8 mouse cellular contexts compared by ENCODE assay signal in genomic region chr10:39458766-39459699, GRCm38 (mm10).
DNase-seq lines count a peak whose midpoint lies in the region; ATAC-seq and TF ChIP-seq lines count a peak whose summit lies in the region.

No protein-coding gene starts in this region.

- H3K4me2 ChIP-seq in forebrain, embryonic 14.5 days (ENCODE audit: low read length) = no peak overlapping the region
- peak overlapping the region; percentile 47 for H3K4me2 ChIP-seq in liver, embryonic 12.5 days
- no peak overlapping the region for H3K4me2 ChIP-seq in stomach, embryonic 14.5 days (replicated peaks; ENCODE audit: low read depth, low read length)

- no peaks in the 10 kb centered on the region for H3K9me3 ChIP-seq in forebrain, embryonic 14.5 days (replicated peaks; ENCODE audit: control insufficient read depth, low read length)
- H3K9me3 ChIP-seq in liver, embryonic 12.5 days (replicated peaks) = no peaks in the 10 kb centered on the region
- no peaks in the 10 kb centered on the region for H3K9me3 ChIP-seq in stomach, embryonic 14.5 days (ENCODE audit: control insufficient read depth, low read depth, low read length)

- peak; percentile 54 for ATAC-seq in forebrain, embryonic 14.5 days
- peak; percentile 66 for ATAC-seq in liver, embryonic 12.5 days
- no peak; the same call in 1 of the 2 replicates for ATAC-seq in stomach, embryonic 14.5 days (ENCODE audit: insufficient number of reproducible peaks, insufficient read depth, low FRiP score, low read depth)

- H3K4me3 ChIP-seq in forebrain, embryonic 14.5 days (ENCODE audit: low read depth, low read length) = no peak overlapping the region
- H3K4me3 ChIP-seq in liver, embryonic 12.5 days = no peak overlapping the region
- H3K4me3 ChIP-seq in stomach, embryonic 14.5 days (ENCODE audit: low read depth, low read length) = no peak overlapping the region

- peaks cover 55% of the 10 kb centered on the region for H3K4me1 ChIP-seq in forebrain, embryonic 14.5 days (ENCODE audit: control insufficient read depth, insufficient read depth, low read length)
- H3K4me1 ChIP-seq in liver, embryonic 12.5 days = peaks cover 66% of the 10 kb centered on the region
- H3K4me1 ChIP-seq in stomach, embryonic 14.5 days (ENCODE audit: control insufficient read depth, insufficient read depth, low read length) = peaks cover 31% of the 10 kb centered on the region; the same call in 1 of the 2 replicates

- intact Hi-C loops in left cerebral cortex, postnatal 4 days (cut with DNase I) = no loop called here
- intact Hi-C loops in left cerebral cortex, postnatal 25 days (cut with DNase I) = no loop called here
- intact Hi-C loops in gastrocnemius, postnatal 36 days (cut with DNase I) = no loop called here

- H3K36me3 ChIP-seq in forebrain, embryonic 14.5 days (ENCODE audit: control insufficient read depth, insufficient read depth, low read length) = peaks cover 5% of the 10 kb centered on the region; the same call in 1 of the 2 replicates
- H3K36me3 ChIP-seq in liver, embryonic 12.5 days = no peaks in the 10 kb centered on the region
- H3K36me3 ChIP-seq in stomach, embryonic 14.5 days (ENCODE audit: control insufficient read depth, insufficient read depth, low read length) = no peaks in the 10 kb centered on the region

- H3K9ac ChIP-seq in forebrain, embryonic 14.5 days (ENCODE audit: low read length) = no peak overlapping the region
- 0 out of 2 replicates have a peak overlapping the region, but pooled peaks have one; percentile 17 for H3K9ac ChIP-seq in liver, embryonic 12.5 days
- H3K9ac ChIP-seq in stomach, embryonic 14.5 days (replicated peaks; ENCODE audit: low read depth, low read length) = no peak overlapping the region

- WGBS in forebrain, embryonic 14.5 days = 63% methylated on average over 13 of the region's 13 CpGs
- 33% methylated on average over 13 of the region's 13 CpGs for WGBS in liver, embryonic 12.5 days (ENCODE audit: insufficient replicate concordance)
- WGBS in stomach, embryonic 14.5 days = 55% methylated on average over 13 of the region's 13 CpGs

- no peak for TF ChIP-seq POLR2A in brain, embryonic 14.5 days (IDR thresholded peaks at IDR 0.05; ENCODE audit: borderline replicate concordance, extremely low read depth, insufficient read depth, insufficient read length, poor library complexity, severe bottlenecking)

- peak overlapping the region; percentile 29; the same call in 1 of the 2 replicates for H3K27ac ChIP-seq in forebrain, embryonic 14.5 days (ENCODE audit: low read depth, low read length)
- H3K27ac ChIP-seq in liver, embryonic 12.5 days = peak overlapping the region; percentile 57
- H3K27ac ChIP-seq in stomach, embryonic 14.5 days (ENCODE audit: low read length) = peak overlapping the region; percentile 21; the same call in 1 of the 2 replicates

- no peaks in the 10 kb centered on the region for H3K27me3 ChIP-seq in forebrain, embryonic 14.5 days (replicated peaks; ENCODE audit: control insufficient read depth, insufficient read depth, low read length)
- no peaks in the 10 kb centered on the region for H3K27me3 ChIP-seq in liver, embryonic 12.5 days (replicated peaks)
- no peaks in the 10 kb centered on the region for H3K27me3 ChIP-seq in stomach, embryonic 14.5 days (ENCODE audit: control insufficient read depth, insufficient read depth, low read length)

- DNase-seq in left cerebral cortex, postnatal 4 days = peak; percentile 55
- no peak for DNase-seq in left cerebral cortex, postnatal 25 days (ENCODE audit: low spot score in 2 of 2)
- DNase-seq in brain, embryonic 14.5 days (ENCODE audit: low read depth) = peak; percentile 64
- DNase-seq in forebrain, embryonic 14.5 days (ENCODE audit: low spot score) = no peak
- DNase-seq in ovary, postnatal 10 days (ENCODE audit: low spot score) = no peak
- no peak for DNase-seq in gastrocnemius, postnatal 36 days

- no peak for TF ChIP-seq CTCF in brain, embryonic 14.5 days (IDR thresholded peaks at IDR 0.05; ENCODE audit: borderline replicate concordance, extremely low read depth, insufficient read depth, insufficient read length)

Comparison
In these comparisons a context has a peak if more than half of its experiments do, and no peak if none do; other contexts are left out.
1. DNase-seq: peak in left cerebral cortex, postnatal 4 days (single experiment) and brain, embryonic 14.5 days (single experiment); none in left cerebral cortex, postnatal 25 days (0 of 2), forebrain, embryonic 14.5 days (single experiment), ovary, postnatal 10 days (single experiment) and gastrocnemius, postnatal 36 days (0 of 2).
2. Peak in every context shown above with its lines, with median percentiles within 50 percentile points of each other: H3K27ac ChIP-seq.